ENCODE assay signal across 22 mouse cellular contexts in the genomic region with DNA sequence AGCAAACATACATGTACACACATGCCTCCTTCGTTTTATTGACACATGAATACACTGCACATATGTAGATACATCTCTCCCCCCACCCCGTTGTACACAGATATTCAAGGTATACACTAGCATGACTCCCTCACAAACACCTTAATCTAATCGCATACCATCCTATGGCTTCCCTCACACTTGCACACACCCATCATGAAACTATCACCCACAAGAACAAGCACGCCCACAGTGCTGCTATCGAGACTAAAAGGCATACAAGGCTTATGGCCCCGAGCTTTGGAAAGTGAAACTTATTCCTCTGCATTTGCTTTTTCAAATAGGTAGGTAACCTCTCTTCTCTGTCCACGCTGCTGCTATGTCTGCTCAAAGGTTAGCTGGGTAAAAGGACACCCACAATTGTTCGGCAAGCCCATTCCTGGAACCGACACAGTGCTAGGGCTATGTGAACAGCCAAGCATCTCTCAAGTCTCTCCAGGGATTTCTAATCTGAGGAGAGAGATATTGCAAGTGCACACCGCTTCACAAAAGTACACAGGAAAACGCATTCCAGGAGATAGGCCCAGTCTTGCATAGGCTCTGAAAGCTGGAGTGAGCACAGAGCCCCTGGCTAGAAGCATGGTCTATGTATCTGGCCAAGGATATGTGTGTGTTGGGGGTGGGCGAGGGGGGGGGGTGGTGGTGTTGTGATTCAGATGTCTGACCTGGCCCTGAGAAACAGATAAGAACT. TPM values are rescaled to one million over a fixed set of nuclear protein-coding genes. Genes with fewer than 3 reads are reported as not detected.
DNase-seq lines count a peak whose midpoint lies in the region; ATAC-seq lines count a peak whose summit lies in the region.
"Had no signal": no experiment of that assay in that cellular context is flagged by ENCODE, and none has a peak within 500 bp of the region (broad histone marks: within the 10 kb centered on the region; RNA-seq: fewer than 3 reads in every experiment).

No protein-coding gene starts in this region.

- peak overlapping the region; percentile 1; the same call in 1 of the 2 replicates for H3K27ac ChIP-seq in neural tube, embryonic 13.5 days (replicated peaks)
- no peak overlapping the region for H3K27ac ChIP-seq in neural tube, embryonic 15.5 days (replicated peaks)
- H3K27ac ChIP-seq in heart, embryonic 14.5 days (replicated peaks in 1 of 2; ENCODE audit: control insufficient read depth in 1 of 2, insufficient read depth in 1 of 2, low read depth in 2 of 2, low read length in 2 of 2): peak overlapping the region; percentile 3 to 42; a peak in 2 of 4 replicates
- H3K27ac ChIP-seq in intestine, embryonic 15.5 days: peak overlapping the region; percentile 80
- H3K27ac ChIP-seq: embryonic facial prominence, embryonic 15.5 days; forebrain, embryonic 10.5 days; hindbrain, embryonic 12.5 days; kidney, embryonic 15.5 days; limb, embryonic 13.5 days; liver, embryonic 14.5 days; midbrain, embryonic 13.5 days had no signal

- ATAC-seq in neural tube, embryonic 13.5 days (ENCODE audit: low read depth): no peak
- no peak for ATAC-seq in neural tube, embryonic 15.5 days (ENCODE audit: low FRiP score)
- peak; percentile 67 for ATAC-seq in heart, embryonic 14.5 days (ENCODE audit: insufficient number of reproducible peaks, insufficient read depth, low FRiP score, low read depth)
- ATAC-seq in intestine, embryonic 15.5 days: peak; percentile 46
- ATAC-seq in activated CD4-positive, CD25-positive, alpha-beta regulatory T cell, adult 4 months: no peak
- ATAC-seq: midbrain, embryonic 13.5 days had no signal

- H3K9me3 ChIP-seq in neural tube, embryonic 13.5 days: no peaks in the 10 kb centered on the region
- no peaks in the 10 kb centered on the region for H3K9me3 ChIP-seq in neural tube, embryonic 15.5 days (replicated peaks)
- H3K9me3 ChIP-seq in heart, embryonic 14.5 days (ENCODE audit: control insufficient read depth, low read length): peaks cover 5% of the 10 kb centered on the region; the same call in 1 of the 2 replicates
- H3K9me3 ChIP-seq in intestine, embryonic 15.5 days: no peaks in the 10 kb centered on the region
- H3K9me3 ChIP-seq: embryonic facial prominence, embryonic 15.5 days; forebrain, embryonic 10.5 days; hindbrain, embryonic 12.5 days; kidney, embryonic 15.5 days; limb, embryonic 13.5 days; midbrain, embryonic 13.5 days had no signal

- H3K9ac ChIP-seq in neural tube, embryonic 13.5 days: no peak overlapping the region
- no peak overlapping the region for H3K9ac ChIP-seq in neural tube, embryonic 15.5 days (replicated peaks)
- H3K9ac ChIP-seq in heart, embryonic 14.5 days (ENCODE audit: low read length): no peak overlapping the region
- H3K9ac ChIP-seq in intestine, embryonic 15.5 days: no peak overlapping the region
- H3K9ac ChIP-seq: embryonic facial prominence, embryonic 15.5 days; hindbrain, embryonic 12.5 days; kidney, embryonic 15.5 days; limb, embryonic 13.5 days; liver, embryonic 14.5 days; midbrain, embryonic 13.5 days had no signal

- no peak overlapping the region for H3K4me3 ChIP-seq in neural tube, embryonic 13.5 days
- no peak overlapping the region for H3K4me3 ChIP-seq in neural tube, embryonic 15.5 days (replicated peaks)
- no peak overlapping the region for H3K4me3 ChIP-seq in heart, embryonic 14.5 days (ENCODE audit: control insufficient read depth in 1 of 2, insufficient read depth in 1 of 2, low read depth in 1 of 2, low read length in 2 of 2)
- no peak overlapping the region for H3K4me3 ChIP-seq in intestine, embryonic 15.5 days (replicated peaks)
- H3K4me3 ChIP-seq: embryonic facial prominence, embryonic 15.5 days; forebrain, embryonic 10.5 days; hindbrain, embryonic 12.5 days; kidney, embryonic 15.5 days; limb, embryonic 13.5 days; midbrain, embryonic 13.5 days had no signal

- peak; percentile 7 for DNase-seq in yolk sac, embryonic 10.5 days (ENCODE audit: low spot score)
- DNase-seq in layer of hippocampus, adult 9-11 months: no peak
- no peak for DNase-seq in thymus, postnatal 14 days
- DNase-seq: adrenal gland, adult 8-10 months; cerebellum, postnatal 10 days; retina, postnatal 1 day; right cerebral cortex, postnatal 4 days; thymus, postnatal 36 days had no signal

- WGBS in neural tube, embryonic 13.5 days: 90% methylated on average over 12 of the region's 12 CpGs
- 86% methylated on average over 12 of the region's 12 CpGs for WGBS in neural tube, embryonic 15.5 days
- 36% methylated on average over 12 of the region's 12 CpGs for WGBS in heart, embryonic 14.5 days
- 62% methylated on average over 12 of the region's 12 CpGs for WGBS in intestine, embryonic 15.5 days

- no peaks in the 10 kb centered on the region for H3K27me3 ChIP-seq in neural tube, embryonic 13.5 days
- H3K27me3 ChIP-seq in neural tube, embryonic 15.5 days (replicated peaks): no peaks in the 10 kb centered on the region
- H3K27me3 ChIP-seq in heart, embryonic 14.5 days (ENCODE audit: control insufficient read depth, insufficient read depth, low read length): no peaks in the 10 kb centered on the region
- H3K27me3 ChIP-seq in intestine, embryonic 15.5 days (replicated peaks): no peaks in the 10 kb centered on the region
- H3K27me3 ChIP-seq: embryonic facial prominence, embryonic 15.5 days; hindbrain, embryonic 12.5 days; kidney, embryonic 15.5 days; limb, embryonic 13.5 days; midbrain, embryonic 13.5 days had no signal

- no peaks in the 10 kb centered on the region for H3K36me3 ChIP-seq in neural tube, embryonic 13.5 days
- no peaks in the 10 kb centered on the region for H3K36me3 ChIP-seq in neural tube, embryonic 15.5 days
- H3K36me3 ChIP-seq in heart, embryonic 14.5 days (ENCODE audit: control insufficient read depth, insufficient read depth, low read length): no peaks in the 10 kb centered on the region
- H3K36me3 ChIP-seq in intestine, embryonic 15.5 days: no peaks in the 10 kb centered on the region
- H3K36me3 ChIP-seq: embryonic facial prominence, embryonic 15.5 days; forebrain, embryonic 10.5 days; hindbrain, embryonic 12.5 days; kidney, embryonic 15.5 days; limb, embryonic 13.5 days; midbrain, embryonic 13.5 days had no signal

- H3K4me1 ChIP-seq in neural tube, embryonic 13.5 days (replicated peaks): no peaks in the 10 kb centered on the region
- no peaks in the 10 kb centered on the region for H3K4me1 ChIP-seq in neural tube, embryonic 15.5 days
- peaks cover 8 to 21% of the 10 kb centered on the region in 2 experiments for H3K4me1 ChIP-seq in heart, embryonic 14.5 days (ENCODE audit: control insufficient read depth in 2 of 2, insufficient read depth in 2 of 2, low read length in 2 of 2)
- H3K4me1 ChIP-seq in intestine, embryonic 15.5 days (replicated peaks): 0 out of 2 replicates have a peak, but pooled peaks cover 2% of the 10 kb centered on the region
- H3K4me1 ChIP-seq: forebrain, embryonic 10.5 days; hindbrain, embryonic 12.5 days; kidney, embryonic 15.5 days; limb, embryonic 13.5 days; midbrain, embryonic 13.5 days had no signal

- no peak overlapping the region for H3K4me2 ChIP-seq in neural tube, embryonic 13.5 days
- no peak overlapping the region for H3K4me2 ChIP-seq in neural tube, embryonic 15.5 days
- 0 out of 2 replicates have a peak overlapping the region, but pooled peaks have one; percentile 23 for H3K4me2 ChIP-seq in heart, embryonic 14.5 days (ENCODE audit: low read length)
- H3K4me2 ChIP-seq in intestine, embryonic 15.5 days (replicated peaks): no peak overlapping the region
- H3K4me2 ChIP-seq: embryonic facial prominence, embryonic 15.5 days; hindbrain, embryonic 12.5 days; kidney, embryonic 15.5 days; limb, embryonic 13.5 days; midbrain, embryonic 13.5 days had no signal

RNA-seq across cellular contexts. Expression of gene Tmem238l, which starts 5.2 kb away (rescaled TPM):
- polyA plus RNA-seq in neural tube, embryonic 13.5 days (2015; fragmentation: Nextera tagmentation; extraction: Ambion mirVana): not detected in 2 replicates
- polyA plus RNA-seq in neural tube, embryonic 15.5 days (2015; fragmentation: Nextera tagmentation; extraction: Ambion mirVana): not detected in 2 replicates
- 0.22 TPM in 1 of 2 replicates, not detected in the other for polyA plus RNA-seq in heart, embryonic 14.5 days (2014; fragmentation: Nextera tagmentation; extraction: Ambion mirVana)
- 1.2 and 1.9 TPM in 2 replicates for polyA plus RNA-seq in intestine, embryonic 15.5 days (2015; fragmentation: Nextera tagmentation; extraction: Ambion mirVana)
- polyA plus RNA-seq in activated CD4-positive, CD25-positive, alpha-beta regulatory T cell, adult 4 months (2017; shearing (Covaris generic)): not detected
- polyA plus RNA-seq: C2C12; forebrain, embryonic 10.5 days; hindbrain, embryonic 12.5 days; kidney, embryonic 15.5 days; limb, embryonic 13.5 days; liver, embryonic 14.5 days; lung, embryonic 16.5 days; midbrain, embryonic 13.5 days had no signal

RNA-seq across cellular contexts. Expression of gene Pirt, which starts 49.8 kb away (rescaled TPM):
- polyA plus RNA-seq in neural tube, embryonic 13.5 days (2015; fragmentation: Nextera tagmentation; extraction: Ambion mirVana): 43.0 and 62.5 TPM in 2 replicates
- 16.0 and 17.2 TPM in 2 replicates for polyA plus RNA-seq in neural tube, embryonic 15.5 days (2015; fragmentation: Nextera tagmentation; extraction: Ambion mirVana)
- 8.6 and 8.9 TPM in 2 replicates for polyA plus RNA-seq in heart, embryonic 14.5 days (2014; fragmentation: Nextera tagmentation; extraction: Ambion mirVana)
- 5.7 and 6.4 TPM in 2 replicates for polyA plus RNA-seq in intestine, embryonic 15.5 days (2015; fragmentation: Nextera tagmentation; extraction: Ambion mirVana)
- not detected for polyA plus RNA-seq in activated CD4-positive, CD25-positive, alpha-beta regulatory T cell, adult 4 months (2017; shearing (Covaris generic))
- polyA plus RNA-seq: C2C12; liver, embryonic 14.5 days had no signal

Comparison
In these comparisons a context has a peak if more than half of its experiments do, and no peak if none do; other contexts are left out.
1. ATAC-seq: peak in heart, embryonic 14.5 days (single experiment) and intestine, embryonic 15.5 days (single experiment); none in neural tube, embryonic 13.5 days (single experiment), neural tube, embryonic 15.5 days (single experiment) and activated CD4-positive, CD25-positive, alpha-beta regulatory T cell, adult 4 months (single experiment).